Mouse (Mus musculus): Measurements from ENCODE around the gene Mnx1. TPM values are rescaled to one million over a fixed set of nuclear protein-coding genes. Genes with fewer than 3 reads are reported as not detected.

The Mnx1 gene
- polyA plus RNA-seq, 1 experiment from 2014 or later: not detected

DNA sequence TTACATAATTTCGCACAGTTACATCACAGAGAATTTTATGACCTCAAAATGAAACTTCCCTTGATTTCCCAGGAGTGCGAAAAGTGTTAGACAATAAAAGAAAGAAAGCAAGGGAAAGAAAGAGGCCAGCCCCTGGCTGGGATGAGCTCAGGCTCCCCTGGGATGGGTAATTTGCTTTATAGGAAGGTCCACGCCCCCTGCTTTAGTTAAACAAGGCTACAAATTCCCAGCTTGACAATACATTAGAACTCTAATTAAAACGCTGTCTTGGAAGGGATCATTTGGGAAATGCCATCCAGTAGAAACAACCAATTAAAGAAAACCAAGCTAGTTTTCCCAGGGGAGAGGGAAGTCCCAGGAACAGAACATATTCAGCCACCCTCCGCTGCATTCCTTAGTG, 2.7 kb downstream of the Mnx1 start:
- Histone ChIP-seq H3K4me2 (no peak overlapping the region), H3K36me3 (ENCODE audit: poor library complexity, severe bottlenecking) (no peaks in the 10 kb centered on the region), H3K27me3 (peaks cover 100% of the 10 kb centered on the region), H3K27ac (no peak overlapping the region), H3K4me1 (peaks cover 24% of the 10 kb centered on the region), H3K9me3 (replicated peaks) (no peaks in the 10 kb centered on the region), H3K9ac (no peak overlapping the region), H3K4me3 (no peak overlapping the region)
- no peak for ATAC-seq
- 0% methylated on average over 5 of the region's 5 CpGs for WGBS

DNA sequence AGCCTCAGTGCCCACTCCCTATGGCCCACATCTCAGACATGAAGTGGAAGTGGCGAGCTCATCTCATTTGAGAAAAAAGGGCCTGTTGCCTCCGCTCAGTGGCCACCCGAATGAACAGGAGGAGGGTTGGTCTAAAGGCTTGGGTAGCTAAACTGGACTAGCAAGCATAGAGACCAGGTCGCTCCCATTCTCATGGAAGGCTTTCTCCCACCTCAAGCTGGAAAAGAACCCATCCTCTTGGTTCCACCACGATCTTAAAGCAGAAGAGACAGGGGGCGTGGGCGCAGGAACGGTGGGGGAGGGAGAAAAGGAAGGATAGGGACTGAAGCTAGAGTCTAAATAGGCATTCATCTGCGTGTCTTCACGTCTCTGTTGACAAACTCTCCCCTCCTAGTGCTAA, 3.2 kb downstream of the Mnx1 start:
- Histone ChIP-seq H3K27me3 (peaks cover 100% of the 10 kb centered on the region), H3K4me3 (no peak overlapping the region), H3K4me1 (peaks cover 24% of the 10 kb centered on the region), H3K4me2 (no peak overlapping the region), H3K36me3 (ENCODE audit: poor library complexity, severe bottlenecking) (no peaks in the 10 kb centered on the region), H3K9me3 (replicated peaks) (no peaks in the 10 kb centered on the region), H3K9ac (no peak overlapping the region), H3K27ac (no peak overlapping the region)
- WGBS: 3% methylated on average over 10 of the region's 10 CpGs
- no peak for ATAC-seq

DNA sequence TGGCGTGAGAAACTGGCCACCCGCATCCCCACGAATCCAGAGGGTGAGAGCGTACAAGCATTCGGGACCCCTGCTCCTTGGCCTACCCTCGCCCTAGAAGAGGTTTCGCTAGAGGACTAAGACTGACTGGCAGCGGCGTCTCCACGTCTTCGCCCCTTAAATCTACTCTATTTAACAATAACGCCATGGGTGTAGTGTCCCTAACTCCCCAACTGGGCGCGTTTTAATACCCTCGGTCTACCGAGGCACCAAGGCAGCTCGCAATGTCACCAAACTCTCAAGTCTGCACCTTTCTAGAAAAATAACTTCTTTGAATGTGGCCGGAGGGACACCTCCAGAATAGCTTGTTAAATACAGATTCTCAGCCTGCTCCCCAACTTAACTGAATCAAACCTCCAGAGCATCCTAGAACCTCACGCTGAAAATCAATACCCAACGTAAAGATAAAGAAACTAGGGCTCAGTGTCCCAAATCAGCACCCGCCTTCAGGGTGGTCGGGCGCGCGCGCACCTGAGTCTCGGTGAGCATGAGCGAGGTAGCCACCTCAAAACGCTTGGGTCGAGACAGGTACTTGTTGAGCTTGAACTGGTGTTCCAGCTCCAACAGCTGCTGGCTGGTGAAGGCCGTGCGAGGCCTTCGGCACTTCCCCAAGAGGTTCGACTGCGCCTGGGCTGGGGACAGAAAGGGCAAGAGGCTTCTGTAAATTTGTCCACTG, 3.9 kb downstream of the Mnx1 start:
- H3K4me1 ChIP-seq: peaks cover 24% of the 10 kb centered on the region
- H3K36me3 ChIP-seq (ENCODE audit: poor library complexity, severe bottlenecking): no peaks in the 10 kb centered on the region
- no peak for ATAC-seq
- no peaks in the 10 kb centered on the region for H3K9me3 ChIP-seq (replicated peaks)
- WGBS: 2% methylated on average over 35 of the region's 35 CpGs
- H3K4me3 ChIP-seq: no peak overlapping the region
- no peak overlapping the region for H3K4me2 ChIP-seq
- no peak overlapping the region for H3K9ac ChIP-seq
- no peak overlapping the region for H3K27ac ChIP-seq
- peaks cover 100% of the 10 kb centered on the region for H3K27me3 ChIP-seq

GRCm38 (mm10) chr5:29473551-29474245, 4.6 kb downstream of the Mnx1 start:
- Histone ChIP-seq H3K9ac (no peak overlapping the region), H3K9me3 (replicated peaks) (no peaks in the 10 kb centered on the region), H3K27ac (no peak overlapping the region), H3K4me3 (no peak overlapping the region), H3K27me3 (peaks cover 100% of the 10 kb centered on the region), H3K4me2 (no peak overlapping the region), H3K36me3 (ENCODE audit: poor library complexity, severe bottlenecking) (no peaks in the 10 kb centered on the region), H3K4me1 (peaks cover 23% of the 10 kb centered on the region)
- 1% methylated on average over 35 of the region's 35 CpGs for WGBS
- no peak for ATAC-seq

- Histone ChIP-seq H3K27me3 (peaks cover 99% of the 10 kb centered on the region), H3K36me3 (ENCODE audit: poor library complexity, severe bottlenecking) (no peaks in the 10 kb centered on the region), H3K4me3 (no peak overlapping the region), H3K4me1 (peaks cover 21% of the 10 kb centered on the region), H3K27ac (no peak overlapping the region), H3K9ac (no peak overlapping the region), H3K9me3 (replicated peaks) (no peaks in the 10 kb centered on the region), H3K4me2 (no peak overlapping the region)
- ATAC-seq: no peak
- 1% methylated on average over 22 of the region's 22 CpGs for WGBS
These were observed 6.2 kb downstream of the Mnx1 start for GRCm38 (mm10) chr5:29471855-29472665.

DNA sequence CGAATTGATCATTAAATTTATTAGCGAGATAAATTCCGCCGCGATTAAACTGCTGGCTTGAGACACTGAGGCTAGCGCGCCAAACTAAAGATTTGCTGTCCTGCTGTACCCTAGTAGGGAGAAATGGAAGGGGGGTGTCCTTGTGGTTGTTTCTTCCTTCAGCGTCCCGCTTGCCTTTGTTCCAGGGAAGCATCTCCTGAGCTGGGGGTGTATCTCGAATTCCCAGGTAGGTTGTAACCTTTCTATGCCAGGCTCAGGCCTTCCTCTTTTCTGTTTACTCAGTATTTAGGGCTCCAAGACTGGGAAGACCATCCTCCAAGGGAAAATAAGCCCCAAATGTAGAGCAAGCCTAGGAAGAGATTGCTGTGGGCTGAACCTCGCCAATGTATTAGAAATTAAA, 6.9 kb downstream of the Mnx1 start:
- no peak overlapping the region for H3K27ac ChIP-seq
- no peaks in the 10 kb centered on the region for H3K9me3 ChIP-seq (replicated peaks)
- no peaks in the 10 kb centered on the region for H3K36me3 ChIP-seq (ENCODE audit: poor library complexity, severe bottlenecking)
- H3K4me2 ChIP-seq: no peak overlapping the region
- ATAC-seq: no peak
- H3K9ac ChIP-seq: no peak overlapping the region
- 1% methylated on average over 11 of the region's 11 CpGs for WGBS
- no peak overlapping the region for H3K4me3 ChIP-seq
- peaks cover 99% of the 10 kb centered on the region for H3K27me3 ChIP-seq
- H3K4me1 ChIP-seq: peaks cover 18% of the 10 kb centered on the region

- no peak overlapping the region for H3K27ac ChIP-seq
- no peak overlapping the region for H3K4me3 ChIP-seq
- ATAC-seq: no peak
- H3K9ac ChIP-seq: no peak overlapping the region
- H3K36me3 ChIP-seq (ENCODE audit: poor library complexity, severe bottlenecking): no peaks in the 10 kb centered on the region
- H3K4me1 ChIP-seq: peaks cover 13% of the 10 kb centered on the region
- WGBS: 2% methylated on average over 20 of the region's 20 CpGs
- no peak overlapping the region for H3K4me2 ChIP-seq
- no peaks in the 10 kb centered on the region for H3K9me3 ChIP-seq (replicated peaks)
- H3K27me3 ChIP-seq: peaks cover 99% of the 10 kb centered on the region
These were observed 7.3 kb downstream of the Mnx1 start for GRCm38 (mm10) chr5:29470851-29471394.

DNA sequence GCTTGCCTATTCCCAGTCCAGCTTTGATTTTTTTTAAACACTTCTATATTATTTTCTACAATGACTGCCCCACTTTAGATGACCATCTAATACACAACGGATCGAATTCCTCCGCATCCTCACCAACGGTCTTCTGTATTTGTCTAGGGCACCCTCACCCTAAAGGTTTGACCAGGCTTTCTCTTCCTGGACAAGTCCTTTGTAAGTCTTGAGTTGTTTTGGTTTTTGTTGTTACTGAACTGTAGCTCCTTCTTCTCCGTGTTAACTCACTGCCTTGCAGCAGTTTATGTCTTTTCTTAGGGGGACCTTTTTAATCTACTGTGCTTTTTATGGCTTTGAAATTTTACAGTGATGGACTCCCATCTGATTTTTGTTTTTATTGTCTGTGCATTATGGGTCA, 8.0 kb downstream of the Mnx1 start:
- Histone ChIP-seq H3K4me2 (no peak overlapping the region), H3K4me3 (no peak overlapping the region), H3K9me3 (replicated peaks) (no peaks in the 10 kb centered on the region), H3K9ac (no peak overlapping the region), H3K27me3 (peaks cover 99% of the 10 kb centered on the region), H3K27ac (no peak overlapping the region), H3K36me3 (ENCODE audit: poor library complexity, severe bottlenecking) (no peaks in the 10 kb centered on the region), H3K4me1 (peaks cover 11% of the 10 kb centered on the region)
- WGBS: 9% methylated on average over 5 of the region's 5 CpGs
- no peak for ATAC-seq

DNA sequence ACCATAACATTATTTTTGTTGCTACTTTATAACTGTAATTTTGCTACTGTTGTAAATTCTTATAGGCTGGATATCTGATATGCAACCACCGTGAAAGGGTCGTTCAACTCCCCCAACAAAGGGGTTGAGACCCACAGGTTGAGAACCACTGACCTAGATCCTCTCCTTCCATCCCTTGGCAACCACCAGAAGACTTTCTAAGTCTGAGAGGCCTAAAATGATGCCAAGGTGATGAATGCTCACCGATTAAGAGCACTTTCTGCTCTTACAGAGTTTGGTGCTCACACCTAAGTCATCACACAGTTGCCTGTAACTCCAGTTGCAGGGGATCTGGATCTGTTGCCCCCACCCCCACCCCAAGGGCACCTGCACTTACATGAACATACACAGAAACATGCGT, 8.8 kb downstream of the Mnx1 start:
- Histone ChIP-seq H3K9ac (no peak overlapping the region), H3K27me3 (peaks cover 92% of the 10 kb centered on the region), H3K36me3 (ENCODE audit: poor library complexity, severe bottlenecking) (no peaks in the 10 kb centered on the region), H3K4me1 (peaks cover 11% of the 10 kb centered on the region), H3K9me3 (replicated peaks) (no peaks in the 10 kb centered on the region), H3K4me3 (no peak overlapping the region), H3K4me2 (no peak overlapping the region), H3K27ac (no peak overlapping the region)
- WGBS: 6% methylated on average over 4 of the region's 4 CpGs
- ATAC-seq: no peak

DNA sequence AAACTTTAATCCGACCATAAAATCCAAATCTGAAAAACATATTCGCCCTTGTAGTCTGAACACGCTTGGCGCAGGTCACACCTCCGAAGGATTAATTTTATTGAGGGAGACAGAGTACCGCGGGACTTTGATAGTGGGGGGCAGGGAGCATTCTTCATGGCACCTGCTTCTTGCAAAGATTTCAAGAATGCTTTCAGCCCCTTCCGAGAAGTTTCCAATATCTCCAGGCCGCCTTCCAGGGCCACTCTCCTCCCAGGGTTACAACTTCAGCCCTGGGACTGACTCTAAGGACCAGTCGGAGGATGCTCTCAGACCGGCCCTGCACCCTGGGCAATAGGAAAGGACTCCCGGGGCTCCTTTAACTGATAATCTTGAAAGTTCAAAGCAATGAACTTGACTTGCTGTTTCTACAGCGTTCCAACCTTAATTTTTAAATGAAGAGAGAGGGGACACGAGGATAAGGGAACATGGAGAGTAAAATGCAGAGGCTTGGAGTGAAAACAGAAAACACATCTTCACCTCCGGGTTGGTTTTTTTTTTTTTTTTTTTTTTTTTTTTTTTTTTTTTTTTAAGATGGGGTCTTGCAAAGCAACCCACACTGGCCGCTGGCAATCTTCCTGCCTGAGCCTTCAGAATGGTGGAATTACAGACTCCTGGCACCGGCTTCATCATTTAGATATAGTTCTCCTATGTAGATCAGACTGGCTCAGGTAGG, 9.8 kb downstream of the Mnx1 start:
- H3K4me1 ChIP-seq: peaks cover 11% of the 10 kb centered on the region
- H3K36me3 ChIP-seq (ENCODE audit: poor library complexity, severe bottlenecking): no peaks in the 10 kb centered on the region
- ATAC-seq: no peak
- H3K4me3 ChIP-seq: peak overlapping the region; percentile 36
- H3K9ac ChIP-seq: no peak overlapping the region
- WGBS: 3% methylated on average over 17 of the region's 17 CpGs
- H3K27ac ChIP-seq: no peak overlapping the region
- peaks cover 86% of the 10 kb centered on the region for H3K27me3 ChIP-seq
- H3K4me2 ChIP-seq: peak overlapping the region; percentile 60
- no peaks in the 10 kb centered on the region for H3K9me3 ChIP-seq (replicated peaks)

- H3K9ac ChIP-seq: no peak overlapping the region
- H3K36me3 ChIP-seq (ENCODE audit: poor library complexity, severe bottlenecking): no peaks in the 10 kb centered on the region
- peaks cover 78% of the 10 kb centered on the region for H3K27me3 ChIP-seq
- H3K4me3 ChIP-seq: peak overlapping the region; percentile 36
- no peaks in the 10 kb centered on the region for H3K9me3 ChIP-seq (replicated peaks)
- H3K4me1 ChIP-seq: peaks cover 11% of the 10 kb centered on the region
- ATAC-seq: peak; percentile 51
- H3K4me2 ChIP-seq: peak overlapping the region; percentile 60
- no peak overlapping the region for H3K27ac ChIP-seq
- 2% methylated on average over 67 of the region's 67 CpGs for WGBS
These were observed 10.6 kb downstream of the Mnx1 start for GRCm38 (mm10) chr5:29467489-29468350.
